Mouse (Mus musculus) megakaryocyte-erythroid progenitor cell, adult 5-6 weeks (primary cell): Measurements from ENCODE around the gene Sarm1. TPM values are rescaled to one million over a fixed set of nuclear protein-coding genes. Genes with fewer than 3 reads are reported as not detected.

Source experiments
- ATAC-seq: replicated peaks from 2 replicates; pipeline ENCODE4 v1.8.0; 2016; ENCODE audit warnings: mild to moderate bottlenecking, inconsistent platforms; ENCODE audit not compliant: severe bottlenecking, poor library complexity, low FRiP score, low TSS enrichment
- total RNA-seq, 2 experiments: library from RNA; stranded (forward) in 1 of 2; stranded (reverse) in 1 of 2; fragments of 200-1000, 215-1000 nt in 1 of 2; fragments of >200 nt in 1 of 2; fragmentation: Nextera tagmentation in 1 of 2; gene quantifications; 2 replicates each; pipeline ENCODE4 v1.2.3; 2014 to 2017

The Sarm1 gene
- total RNA-seq, 2 experiments from 2014 or later: not detected

- ATAC-seq: no peak
Observed at GRCm38 (mm10) chr11:78513106-78513790, 15.7 kb upstream of the Sarm1 start.

GRCm38 (mm10) chr11:78512025-78512957, 14.7 kb upstream of the Sarm1 start, which contains the start of the genes Tmem199 and Poldip2:
Tmem199 (minus strand) TSS chr11:78512172.
Poldip2 (plus strand) TSS chr11:78512193.
- peak; percentile 91 for ATAC-seq

GRCm38 (mm10) chr11:78509148-78509547, 11.6 kb upstream of the Sarm1 start:
- peak; percentile 63 for ATAC-seq

- ATAC-seq: no peak
Observed at GRCm38 (mm10) chr11:78505430-78505829, 7.9 kb upstream of the Sarm1 start.

GRCm38 (mm10) chr11:78502909-78503650, 5.5 kb upstream of the Sarm1 start, which contains the start of gene Sebox:
Sebox (plus strand) TSS chr11:78503447.
- no peak for ATAC-seq

GRCm38 (mm10) chr11:78501529-78501928, 4.0 kb upstream of the Sarm1 start:
- ATAC-seq: no peak

- ATAC-seq: no peak
Observed at GRCm38 (mm10) chr11:78500623-78501202, 3.2 kb upstream of the Sarm1 start.

GRCm38 (mm10) chr11:78499543-78499942, 2.0 kb upstream of the Sarm1 start:
- no peak for ATAC-seq

- no peak for ATAC-seq
Observed at GRCm38 (mm10) chr11:78499004-78499403, 1.4 kb upstream of the Sarm1 start, which contains the start of gene Vtn. Vtn (plus strand) TSS chr11:78499091.

- ATAC-seq: no peak
Observed at GRCm38 (mm10) chr11:78497071-78497541, 448 bp downstream of the Sarm1 start.

- no peak for ATAC-seq
Observed at GRCm38 (mm10) chr11:78495904-78496303, 1.6 kb downstream of the Sarm1 start.

- peak; percentile 55 for ATAC-seq
Observed at GRCm38 (mm10) chr11:78490781-78491241, 6.7 kb downstream of the Sarm1 start.

- peak; percentile 76; the same call in 1 of the 2 replicates for ATAC-seq
Observed at GRCm38 (mm10) chr11:78488168-78488567, 9.4 kb downstream of the Sarm1 start.

GRCm38 (mm10) chr11:78483639-78484038, 13.9 kb downstream of the Sarm1 start:
- no peak for ATAC-seq

- no peak for ATAC-seq
Observed at GRCm38 (mm10) chr11:78475289-78475688, 22.3 kb downstream of the Sarm1 start.

- ATAC-seq: no peak
Observed at GRCm38 (mm10) chr11:78471326-78472103, 26.0 kb downstream of the Sarm1 start.

- ATAC-seq: no peak
Observed at GRCm38 (mm10) chr11:78467932-78468331, 29.6 kb downstream of the Sarm1 start.

- no peak for ATAC-seq
Observed at GRCm38 (mm10) chr11:78467515-78467914, 30.0 kb downstream of the Sarm1 start.
